Mouse (Mus musculus): ENCODE data around the gene Rnf157.

DNA sequence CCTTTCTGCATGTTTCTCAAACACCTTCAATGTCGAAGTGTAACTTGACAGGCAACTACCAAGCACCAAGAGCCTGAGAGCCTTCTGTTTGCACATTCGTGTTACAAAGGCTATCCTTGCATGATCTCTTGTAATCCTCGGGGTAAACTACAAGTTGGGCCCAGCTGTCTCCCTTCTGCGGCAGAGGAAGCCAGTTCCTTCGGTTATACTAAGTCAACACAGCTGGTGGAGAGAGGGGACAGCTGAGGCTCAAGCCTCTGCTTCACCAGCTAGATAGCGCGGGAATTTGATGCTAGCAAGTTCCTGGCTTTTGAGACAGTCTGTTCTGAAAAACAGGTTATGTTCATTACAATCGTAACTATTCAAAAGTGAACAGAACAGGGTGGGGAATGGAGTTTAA is 100.5 kb downstream of the Rnf157 start:
- no peak for TF ChIP-seq CTCF (IDR thresholded peaks at IDR 0.05; ENCODE audit: low read depth)
- no peak for TF ChIP-seq EP300 (IDR thresholded peaks at IDR 0.05; ENCODE audit: low read depth)
